Mouse (Mus musculus) E14TG2a.4 (cell line): ENCODE measurements around the gene Klhl10.

ENCODE experiments used
- CTCF ChIP-seq: conservative IDR thresholded peaks from 2 replicates; pipeline ENCODE4 v1.5.1; 2014; ENCODE audit warnings: low read length
- NANOG ChIP-seq: IDR thresholded peaks from 2 replicates; pipeline ENCODE4 v1.6.1; 2014; ENCODE audit warnings: borderline replicate concordance, low read length, mixed read lengths

- TF ChIP-seq CTCF = no peak
- no peak for TF ChIP-seq NANOG
These were observed 58.9 kb downstream of the Klhl10 start for GRCm38 (mm10) chr11:100500651-100501050.
